ENCODE assay signal across 19 mouse cellular contexts in the genomic region with DNA sequence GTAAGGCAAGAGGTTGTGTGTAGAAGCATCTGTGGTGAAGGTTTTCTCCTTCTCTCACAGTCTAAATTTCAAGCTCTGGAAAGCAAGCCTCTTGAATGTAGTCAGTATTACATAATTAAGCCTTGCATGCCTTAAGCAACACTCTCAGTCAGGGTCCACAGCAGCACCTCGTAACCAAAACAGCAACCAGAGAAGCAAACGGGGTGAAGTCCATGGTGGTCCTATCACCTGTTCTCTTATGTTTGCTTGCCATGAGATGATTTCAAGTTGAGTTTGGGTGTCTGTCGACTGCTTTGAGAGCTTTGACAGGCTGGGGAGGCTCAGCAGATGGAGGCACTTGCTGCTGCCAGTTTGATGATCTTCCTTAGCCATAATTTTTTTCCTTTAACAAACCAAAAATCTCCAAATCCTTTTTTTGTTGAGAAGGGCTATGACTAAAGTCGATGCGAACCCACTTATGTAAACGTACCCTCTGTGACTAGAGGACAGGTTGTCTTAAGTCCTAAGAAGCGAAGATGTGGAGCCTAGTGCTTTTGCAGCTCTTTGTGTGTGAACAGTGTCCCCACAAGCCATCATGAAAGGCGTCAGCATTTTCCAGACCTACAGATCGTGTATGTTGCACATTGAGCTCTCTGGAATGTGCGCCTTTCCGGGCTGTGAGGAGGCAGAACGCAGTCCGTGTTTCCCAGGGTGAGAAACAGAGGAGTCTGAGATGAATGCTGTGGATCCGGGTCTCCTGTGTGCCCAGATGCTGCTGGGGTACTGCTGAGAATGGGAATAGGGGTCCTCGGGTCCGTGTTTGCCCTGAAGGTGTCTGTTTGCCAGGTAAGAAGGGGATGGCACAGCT. TPM values are rescaled to one million over a fixed set of nuclear protein-coding genes. Genes with fewer than 3 reads are reported as not detected.
DNase-seq lines count a peak whose midpoint lies in the region; ATAC-seq and TF ChIP-seq lines count a peak whose summit lies in the region.
"Had no signal": no experiment of that assay in that cellular context is flagged by ENCODE, and none has a peak within 500 bp of the region (broad histone marks: within the 10 kb centered on the region; RNA-seq: fewer than 3 reads in every experiment).

No protein-coding gene starts in this region.

- H3K4me1 ChIP-seq in kidney, embryonic 16.5 days (ENCODE audit: insufficient read depth, low read length) = no peaks in the 10 kb centered on the region
- H3K4me1 ChIP-seq: embryonic facial prominence, embryonic 15.5 days; neural tube, embryonic 12.5 days had no signal

- TF ChIP-seq CTCF in gastrocnemius, adult 2 months (IDR thresholded peaks at IDR 0.05) = no peak

- WGBS in kidney, embryonic 16.5 days = 87% methylated on average over 16 of the region's 16 CpGs

- H3K9me3 ChIP-seq in kidney, embryonic 16.5 days (ENCODE audit: low read length) = no peaks in the 10 kb centered on the region
- H3K9me3 ChIP-seq: embryonic facial prominence, embryonic 15.5 days had no signal

- H3K4me2 ChIP-seq in kidney, embryonic 16.5 days (replicated peaks; ENCODE audit: low read depth, low read length) = no peak overlapping the region
- H3K4me2 ChIP-seq: embryonic facial prominence, embryonic 15.5 days; neural tube, embryonic 12.5 days had no signal

- intact Hi-C loops in gastrocnemius, adult 2 months (cut with DNase I) = no loop called here
- intact Hi-C loops in gastrocnemius, postnatal 14 days (cut with DNase I; ENCODE audit: low total_unique reads) = no loop called here

- H3K27me3 ChIP-seq in kidney, embryonic 16.5 days (ENCODE audit: insufficient read depth, low read length) = no peaks in the 10 kb centered on the region
- H3K27me3 ChIP-seq: embryonic facial prominence, embryonic 15.5 days; neural tube, embryonic 12.5 days had no signal

- H3K9ac ChIP-seq in kidney, embryonic 16.5 days (replicated peaks; ENCODE audit: low read length) = no peak overlapping the region
- H3K9ac ChIP-seq: embryonic facial prominence, embryonic 15.5 days; liver, embryonic 14.5 days; neural tube, embryonic 12.5 days had no signal

- H3K36me3 ChIP-seq in kidney, embryonic 16.5 days (ENCODE audit: insufficient read depth, low read length) = peaks cover 12% of the 10 kb centered on the region

- no peak for ATAC-seq in kidney, embryonic 16.5 days (ENCODE audit: low FRiP score, low TSS enrichment)
- ATAC-seq: hindbrain, postnatal 0 days had no signal

- no peak for DNase-seq in gastrocnemius, adult 2 months
- no peak for DNase-seq in gastrocnemius, postnatal 14 days
- DNase-seq in R1 (ENCODE audit: low read depth, low spot score) = peak; percentile 28
- DNase-seq in frontal cortex, postnatal 25 days (ENCODE audit: low spot score in 2 of 2) = peak; percentile 6 to 24
- peak; percentile 13 to 48 for DNase-seq in left cerebral cortex, adult 9 months (ENCODE audit: low spot score in 2 of 2)
- DNase-seq in retina, postnatal 1 day = no peak
- DNase-seq in spleen, postnatal 4 days (ENCODE audit: low spot score in 2 of 2) = no peak
- DNase-seq: adrenal gland, postnatal 25 days; B cell, adult 2 months; heart, adult 2 months; kidney, adult 8-10 months; midbrain, embryonic 14.5 days; thymus, postnatal 14 days had no signal

- peak overlapping the region; percentile 28 for H3K27ac ChIP-seq in gastrocnemius, adult 2 months
- H3K27ac ChIP-seq in kidney, embryonic 16.5 days (ENCODE audit: low read length) = no peak overlapping the region
- H3K27ac ChIP-seq: embryonic facial prominence, embryonic 15.5 days; heart, adult 2 months; hindbrain, postnatal 0 days; liver, embryonic 14.5 days; macrophage; neural tube, embryonic 12.5 days had no signal

- no peak overlapping the region for H3K4me3 ChIP-seq in gastrocnemius, adult 2 months
- no peak overlapping the region for H3K4me3 ChIP-seq in kidney, embryonic 16.5 days (ENCODE audit: low read length)
- H3K4me3 ChIP-seq: embryonic facial prominence, embryonic 15.5 days; heart, adult 2 months; neural tube, embryonic 12.5 days had no signal

RNA-seq across cellular contexts. Expression of a gene that starts 39.9 kb away (rescaled TPM):
- 10 to 100 TPM; 35.6 to 49.4 TPM for total RNA-seq in gastrocnemius, adult 2 months (2021)
- 10 to 100 TPM; 57.8 to 63.2 TPM for total RNA-seq in gastrocnemius, postnatal 14 days (2021)
- 103 and 120 TPM in 2 replicates for polyA plus RNA-seq in kidney, embryonic 16.5 days (2015; fragmentation: Nextera tagmentation; extraction: Ambion mirVana)

Comparison
In these comparisons a context has a peak if more than half of its experiments do, and no peak if none do; other contexts are left out.
1. DNase-seq: peak in R1 (single experiment), frontal cortex, postnatal 25 days (2 of 2) and left cerebral cortex, adult 9 months (2 of 2); none in gastrocnemius, adult 2 months (single experiment), gastrocnemius, postnatal 14 days (single experiment), retina, postnatal 1 day (single experiment) and spleen, postnatal 4 days (0 of 2).